Comparison of ENCODE assay signal across 9 mouse cellular contexts in genomic region chr2:33129005-33129404, GRCm38 (mm10). TPM values are rescaled to one million over a fixed set of nuclear protein-coding genes. Genes with fewer than 3 reads are reported as not detected.
A peak's percentile ranks its signal among the peaks of the same experiment; 100 is the strongest.
DNase-seq lines count a peak whose midpoint lies in the region; ATAC-seq and TF ChIP-seq lines count a peak whose summit lies in the region.
"Had no signal": no experiment of that assay in that cellular context is flagged by ENCODE, and none has a peak within 500 bp of the region (broad histone marks: within the 10 kb centered on the region; RNA-seq: fewer than 3 reads in every experiment).

No protein-coding gene starts in this region.

- no peaks in the 10 kb centered on the region for H3K36me3 ChIP-seq in intestine, embryonic 14.5 days (ENCODE audit: control insufficient read depth, insufficient read depth, low read length)
- no peaks in the 10 kb centered on the region for H3K36me3 ChIP-seq in intestine, postnatal 0 days (ENCODE audit: control insufficient read depth, insufficient read depth)
- no peaks in the 10 kb centered on the region for H3K36me3 ChIP-seq in embryonic facial prominence, embryonic 10.5 days (replicated peaks)
- no peaks in the 10 kb centered on the region for H3K36me3 ChIP-seq in limb, embryonic 10.5 days
- H3K36me3 ChIP-seq: G1E had no signal

- no peak overlapping the region for H3K9ac ChIP-seq in intestine, embryonic 14.5 days (ENCODE audit: low read length)
- H3K9ac ChIP-seq in intestine, postnatal 0 days (ENCODE audit: low read depth, low read length) = no peak overlapping the region

- peaks cover 7% of the 10 kb centered on the region for H3K27me3 ChIP-seq in intestine, embryonic 14.5 days (replicated peaks; ENCODE audit: control insufficient read depth, insufficient read depth, low read length)
- peaks cover 6% of the 10 kb centered on the region; the same call in 1 of the 2 replicates for H3K27me3 ChIP-seq in intestine, postnatal 0 days (replicated peaks; ENCODE audit: control insufficient read depth, insufficient read depth, low read length)
- peaks cover 46% of the 10 kb centered on the region for H3K27me3 ChIP-seq in embryonic facial prominence, embryonic 10.5 days (replicated peaks; ENCODE audit: low read depth, poor library complexity, severe bottlenecking)
- H3K27me3 ChIP-seq in limb, embryonic 10.5 days (ENCODE audit: low read depth, poor library complexity, severe bottlenecking) = peaks cover 44% of the 10 kb centered on the region

- H3K4me2 ChIP-seq in intestine, embryonic 14.5 days (ENCODE audit: low read length) = peak overlapping the region; percentile 91; the same call in 1 of the 2 replicates
- H3K4me2 ChIP-seq in intestine, postnatal 0 days (replicated peaks; ENCODE audit: low read depth) = no peak overlapping the region

- no peak for ATAC-seq in intestine, embryonic 14.5 days (replicated peaks; ENCODE audit: low FRiP score, low TSS enrichment, low read depth)
- no peak for ATAC-seq in intestine, postnatal 0 days

- H3K4me3 ChIP-seq in intestine, embryonic 14.5 days (ENCODE audit: low read depth, low read length) = no peak overlapping the region
- no peak overlapping the region for H3K4me3 ChIP-seq in intestine, postnatal 0 days (ENCODE audit: low read depth, low read length)
- peak overlapping the region; percentile 73; the same call in 1 of the 2 replicates for H3K4me3 ChIP-seq in embryonic facial prominence, embryonic 10.5 days
- peak overlapping the region; percentile 64; the same call in 1 of the 2 replicates for H3K4me3 ChIP-seq in limb, embryonic 10.5 days

- 75% methylated on average over 2 of the region's 2 CpGs for WGBS in intestine, embryonic 14.5 days
- WGBS in intestine, postnatal 0 days = 84% methylated on average over 2 of the region's 2 CpGs
- 68% methylated on average over 2 of the region's 2 CpGs for WGBS in embryonic facial prominence, embryonic 10.5 days
- 75% methylated on average over 2 of the region's 2 CpGs for WGBS in limb, embryonic 10.5 days

- H3K4me1 ChIP-seq in intestine, embryonic 14.5 days (replicated peaks; ENCODE audit: control insufficient read depth, insufficient read depth, low read length) = peaks cover 4% of the 10 kb centered on the region; the same call in 1 of the 2 replicates
- H3K4me1 ChIP-seq in intestine, postnatal 0 days (replicated peaks; ENCODE audit: control insufficient read depth, insufficient read depth, low read length) = 0 out of 2 replicates have a peak, but pooled peaks cover 3% of the 10 kb centered on the region
- H3K4me1 ChIP-seq in embryonic facial prominence, embryonic 10.5 days = peaks cover 32% of the 10 kb centered on the region
- H3K4me1 ChIP-seq in limb, embryonic 10.5 days = peaks cover 34% of the 10 kb centered on the region

- no peak for TF ChIP-seq CTCF in intestine, postnatal 0 days (IDR thresholded peaks at IDR 0.05; ENCODE audit: low read depth)

- no peak overlapping the region for H3K27ac ChIP-seq in intestine, embryonic 14.5 days (ENCODE audit: low read depth)
- no peak overlapping the region for H3K27ac ChIP-seq in intestine, postnatal 0 days (ENCODE audit: low read depth, low read length)
- H3K27ac ChIP-seq in embryonic facial prominence, embryonic 10.5 days (replicated peaks) = no peak overlapping the region
- H3K27ac ChIP-seq in limb, embryonic 10.5 days = no peak overlapping the region

- no peaks in the 10 kb centered on the region for H3K9me3 ChIP-seq in intestine, embryonic 14.5 days (ENCODE audit: control insufficient read depth, low read length)
- H3K9me3 ChIP-seq in intestine, postnatal 0 days (ENCODE audit: control insufficient read depth) = no peaks in the 10 kb centered on the region
- H3K9me3 ChIP-seq in embryonic facial prominence, embryonic 10.5 days = no peaks in the 10 kb centered on the region
- H3K9me3 ChIP-seq in limb, embryonic 10.5 days (replicated peaks) = no peaks in the 10 kb centered on the region
- H3K9me3 ChIP-seq: G1E had no signal

- DNase-seq in intestine, embryonic 14.5 days (ENCODE audit: low spot score) = no peak
- DNase-seq in Muller cell, postnatal 12 days (ENCODE audit: inconsistent ontology term) = peak; percentile 12
- no peak for DNase-seq in embryonic facial prominence, embryonic 10.5 days (ENCODE audit: low spot score)
- DNase-seq in limb, embryonic 10.5 days (ENCODE audit: low spot score) = no peak
- DNase-seq in layer of hippocampus, adult 9-11 months = no peak
- DNase-seq in thymus, postnatal 10 days (ENCODE audit: low spot score in 2 of 2) = no peak
- DNase-seq in spleen, postnatal 36 days (ENCODE audit: low spot score in 2 of 2) = no peak

RNA-seq across cellular contexts. Expression of gene Garnl3, which starts 2.4 kb away (rescaled TPM):
- 17.2 and 18.6 TPM in 2 replicates for polyA plus RNA-seq in intestine, embryonic 14.5 days (2014; fragmentation: Nextera tagmentation; extraction: Ambion mirVana)
- 5.9 and 6.3 TPM in 2 replicates for polyA plus RNA-seq in intestine, postnatal 0 days (2015; fragmentation: Nextera tagmentation; extraction: Ambion mirVana)
- 5.7 and 10.6 TPM in 2 replicates for polyA plus RNA-seq in embryonic facial prominence, embryonic 10.5 days (2016; fragmentation: Nextera tagmentation; extraction: Ambion mirVana)
- polyA plus RNA-seq in limb, embryonic 10.5 days (2016; fragmentation: Nextera tagmentation; extraction: Ambion mirVana) = 8.6 and 9.4 TPM in 2 replicates
- polyA plus RNA-seq: G1E had no signal

Comparison
In these comparisons a context has a peak if more than half of its experiments do, and no peak if none do; other contexts are left out.
1. H3K4me3 ChIP-seq: peak in embryonic facial prominence, embryonic 10.5 days (single experiment) and limb, embryonic 10.5 days (single experiment); none in intestine, embryonic 14.5 days (single experiment) and intestine, postnatal 0 days (single experiment).